Mouse (Mus musculus) small intestine, adult 2 months (tissue): Measurements from ENCODE around the gene Mrpl41.

ENCODE experiments used
- CTCF ChIP-seq: fragments of 200-500 bp; IDR thresholded peaks from 2 replicates; pipeline ENCODE4 v1.5.1; 2012; ENCODE audit warnings: low read depth, mild to moderate bottlenecking, control low read depth, inconsistent platforms, low read length, moderate library complexity, mixed read lengths; ENCODE audit not compliant: insufficient replicate concordance, insufficient read length; ENCODE audit errors: extremely low read depth
- POLR2A ChIP-seq: fragments of 200-500 bp; IDR thresholded peaks from 2 replicates; pipeline ENCODE4 v1.6.1; 2012; ENCODE audit warnings: low read depth, mild to moderate bottlenecking, control low read depth, inconsistent platforms, low read length, moderate library complexity

GRCm38 (mm10) chr2:25022678-25023077, 47.8 kb upstream of the Mrpl41 start:
- TF ChIP-seq POLR2A (no peak), CTCF (no peak)
